Mouse (Mus musculus): ENCODE measurements around the gene Tcp11l2. TPM values are rescaled to one million over a fixed set of nuclear protein-coding genes. Genes with fewer than 3 reads are reported as not detected.

Tcp11l2 gene
- polyA plus RNA-seq, 1 experiment from 2014 or later: 22.1 TPM

- Histone ChIP-seq H3K36me3 (ENCODE audit: control insufficient read depth, insufficient read depth, low read length) (peaks cover 31% of the 10 kb centered on the region), H3K27ac (replicated peaks; ENCODE audit: low read depth, low read length) (no peak overlapping the region), H3K4me3 (replicated peaks; ENCODE audit: low read depth, low read length) (no peak overlapping the region), H3K27me3 (ENCODE audit: control insufficient read depth, insufficient read depth, low read length) (no peaks in the 10 kb centered on the region), H3K4me1 (ENCODE audit: control insufficient read depth, insufficient read depth, low read length) (no peaks in the 10 kb centered on the region), H3K9ac (replicated peaks; ENCODE audit: low read length) (no peak overlapping the region), H3K9me3 (ENCODE audit: control insufficient read depth, low read length) (no peaks in the 10 kb centered on the region), H3K4me2 (ENCODE audit: low read length) (no peak overlapping the region)
- no peak for ATAC-seq (ENCODE audit: low FRiP score, low TSS enrichment)
- WGBS: 70% methylated on average over 8 of the region's 8 CpGs
- DNase-seq: no peak
Observed at GRCm38 (mm10) chr10:84645940-84646339, 69.5 kb downstream of the Tcp11l2 start.

- H3K36me3 ChIP-seq (ENCODE audit: control insufficient read depth, insufficient read depth, low read length): peaks cover 28% of the 10 kb centered on the region
- H3K9me3 ChIP-seq (ENCODE audit: control insufficient read depth, low read length): no peaks in the 10 kb centered on the region
- H3K27ac ChIP-seq (replicated peaks; ENCODE audit: low read depth, low read length): 0 out of 2 replicates have a peak overlapping the region, but pooled peaks have one; percentile 17
- H3K4me3 ChIP-seq (replicated peaks; ENCODE audit: low read depth, low read length): no peak overlapping the region
- ATAC-seq (ENCODE audit: low FRiP score, low TSS enrichment) (no peak; the same call in 1 of the 2 replicates), DNase-seq (peak; percentile 55)
- 63% methylated on average over 12 of the region's 12 CpGs for WGBS
- H3K27me3 ChIP-seq (ENCODE audit: control insufficient read depth, insufficient read depth, low read length): no peaks in the 10 kb centered on the region
- no peak overlapping the region for H3K9ac ChIP-seq (replicated peaks; ENCODE audit: low read length)
- H3K4me1 ChIP-seq (ENCODE audit: control insufficient read depth, insufficient read depth, low read length): no peaks in the 10 kb centered on the region
- H3K4me2 ChIP-seq (ENCODE audit: low read length): no peak overlapping the region
Observed at GRCm38 (mm10) chr10:84646506-84647102, 70.2 kb downstream of the Tcp11l2 start.

GRCm38 (mm10) chr10:84647264-84647663 lies 70.8 kb downstream of the Tcp11l2 start:
- no peaks in the 10 kb centered on the region for H3K9me3 ChIP-seq (ENCODE audit: control insufficient read depth, low read length)
- 91% methylated on average over 5 of the region's 5 CpGs for WGBS
- no peak overlapping the region for H3K4me2 ChIP-seq (ENCODE audit: low read length)
- no peak overlapping the region for H3K27ac ChIP-seq (replicated peaks; ENCODE audit: low read depth, low read length)
- ATAC-seq (ENCODE audit: low FRiP score, low TSS enrichment): no peak
- no peak for DNase-seq
- H3K4me1 ChIP-seq (ENCODE audit: control insufficient read depth, insufficient read depth, low read length): no peaks in the 10 kb centered on the region
- no peak overlapping the region for H3K4me3 ChIP-seq (replicated peaks; ENCODE audit: low read depth, low read length)
- H3K27me3 ChIP-seq (ENCODE audit: control insufficient read depth, insufficient read depth, low read length): no peaks in the 10 kb centered on the region
- no peak overlapping the region for H3K9ac ChIP-seq (replicated peaks; ENCODE audit: low read length)
- peaks cover 28% of the 10 kb centered on the region for H3K36me3 ChIP-seq (ENCODE audit: control insufficient read depth, insufficient read depth, low read length)

- Histone ChIP-seq H3K27ac (replicated peaks; ENCODE audit: low read depth, low read length) (no peak overlapping the region), H3K9ac (replicated peaks; ENCODE audit: low read length) (no peak overlapping the region), H3K36me3 (ENCODE audit: control insufficient read depth, insufficient read depth, low read length) (peaks cover 33% of the 10 kb centered on the region), H3K27me3 (ENCODE audit: control insufficient read depth, insufficient read depth, low read length) (no peaks in the 10 kb centered on the region), H3K4me2 (ENCODE audit: low read length) (no peak overlapping the region), H3K4me1 (ENCODE audit: control insufficient read depth, insufficient read depth, low read length) (no peaks in the 10 kb centered on the region), H3K4me3 (replicated peaks; ENCODE audit: low read depth, low read length) (no peak overlapping the region), H3K9me3 (ENCODE audit: control insufficient read depth, low read length) (no peaks in the 10 kb centered on the region)
- ATAC-seq (ENCODE audit: low FRiP score, low TSS enrichment) (no peak), DNase-seq (no peak)
- WGBS: 75% methylated on average over 4 of the region's 4 CpGs
Observed at GRCm38 (mm10) chr10:84648911-84649310, 72.5 kb downstream of the Tcp11l2 start.

GRCm38 (mm10) chr10:84654029-84654428 lies 77.6 kb downstream of the Tcp11l2 start:
- H3K4me2 ChIP-seq (ENCODE audit: low read length): no peak overlapping the region
- H3K9ac ChIP-seq (replicated peaks; ENCODE audit: low read length): no peak overlapping the region
- H3K27me3 ChIP-seq (ENCODE audit: control insufficient read depth, insufficient read depth, low read length): no peaks in the 10 kb centered on the region
- peaks cover 10% of the 10 kb centered on the region for H3K36me3 ChIP-seq (ENCODE audit: control insufficient read depth, insufficient read depth, low read length)
- no peaks in the 10 kb centered on the region for H3K9me3 ChIP-seq (ENCODE audit: control insufficient read depth, low read length)
- no peak overlapping the region for H3K4me3 ChIP-seq (replicated peaks; ENCODE audit: low read depth, low read length)
- peaks cover 18% of the 10 kb centered on the region for H3K4me1 ChIP-seq (ENCODE audit: control insufficient read depth, insufficient read depth, low read length)
- no peak overlapping the region for H3K27ac ChIP-seq (replicated peaks; ENCODE audit: low read depth, low read length)
- ATAC-seq (ENCODE audit: low FRiP score, low TSS enrichment) (no peak), DNase-seq (no peak)
- WGBS: 74% methylated on average over 4 of the region's 4 CpGs

- DNase-seq: no peak
- 90% methylated on average over 4 of the region's 4 CpGs for WGBS
- Histone ChIP-seq H3K36me3 (ENCODE audit: control insufficient read depth, insufficient read depth, low read length) (peaks cover 7% of the 10 kb centered on the region), H3K27me3 (ENCODE audit: control insufficient read depth, insufficient read depth, low read length) (no peaks in the 10 kb centered on the region), H3K4me2 (ENCODE audit: low read length) (no peak overlapping the region), H3K9ac (replicated peaks; ENCODE audit: low read length) (no peak overlapping the region), H3K4me1 (ENCODE audit: control insufficient read depth, insufficient read depth, low read length) (peaks cover 21% of the 10 kb centered on the region), H3K27ac (replicated peaks; ENCODE audit: low read depth, low read length) (no peak overlapping the region), H3K9me3 (ENCODE audit: control insufficient read depth, low read length) (no peaks in the 10 kb centered on the region), H3K4me3 (replicated peaks; ENCODE audit: low read depth, low read length) (no peak overlapping the region)
- ATAC-seq (ENCODE audit: low FRiP score, low TSS enrichment): no peak
Observed at GRCm38 (mm10) chr10:84654731-84655130, 78.3 kb downstream of the Tcp11l2 start.

GRCm38 (mm10) chr10:84656618-84657017 lies 80.2 kb downstream of the Tcp11l2 start:
- WGBS: 78% methylated on average over 4 of the region's 4 CpGs
- no peak overlapping the region for H3K9ac ChIP-seq (replicated peaks; ENCODE audit: low read length)

GRCm38 (mm10) chr10:84657437-84658087 lies 81.1 kb downstream of the Tcp11l2 start:
- H3K9me3 ChIP-seq (ENCODE audit: control insufficient read depth, low read length): no peaks in the 10 kb centered on the region
- H3K36me3 ChIP-seq (ENCODE audit: control insufficient read depth, insufficient read depth, low read length): peaks cover 7% of the 10 kb centered on the region
- peaks cover 21% of the 10 kb centered on the region for H3K4me1 ChIP-seq (ENCODE audit: control insufficient read depth, insufficient read depth, low read length)
- H3K27ac ChIP-seq (replicated peaks; ENCODE audit: low read depth, low read length): no peak overlapping the region; the same call in 1 of the 2 replicates
- H3K27me3 ChIP-seq (ENCODE audit: control insufficient read depth, insufficient read depth, low read length): no peaks in the 10 kb centered on the region
- ATAC-seq (ENCODE audit: low FRiP score, low TSS enrichment): no peak
- H3K4me3 ChIP-seq (replicated peaks; ENCODE audit: low read depth, low read length): no peak overlapping the region
- H3K9ac ChIP-seq (replicated peaks; ENCODE audit: low read length): no peak overlapping the region
- peak; percentile 55 for DNase-seq
- 18% methylated on average over 6 of the region's 6 CpGs for WGBS
- H3K4me2 ChIP-seq (ENCODE audit: low read length): no peak overlapping the region

More at GRCm38 (mm10) chr10:84656618-84657017, 80.2 kb downstream of the Tcp11l2 start:
- no peaks in the 10 kb centered on the region for H3K27me3 ChIP-seq (ENCODE audit: control insufficient read depth, insufficient read depth, low read length)
- ATAC-seq (ENCODE audit: low FRiP score, low TSS enrichment): no peak
- H3K36me3 ChIP-seq (ENCODE audit: control insufficient read depth, insufficient read depth, low read length): peaks cover 7% of the 10 kb centered on the region
- H3K9me3 ChIP-seq (ENCODE audit: control insufficient read depth, low read length): no peaks in the 10 kb centered on the region
- DNase-seq: no peak
- H3K4me1 ChIP-seq (ENCODE audit: control insufficient read depth, insufficient read depth, low read length): peaks cover 21% of the 10 kb centered on the region
- H3K27ac ChIP-seq (replicated peaks; ENCODE audit: low read depth, low read length): no peak overlapping the region
- H3K4me2 ChIP-seq (ENCODE audit: low read length): no peak overlapping the region
- no peak overlapping the region for H3K4me3 ChIP-seq (replicated peaks; ENCODE audit: low read depth, low read length)

Measured in midbrain, embryonic 14.5 days (tissue).